Mouse (Mus musculus): ENCODE results near the gene Cfap20. TPM values are rescaled to one million over a fixed set of nuclear protein-coding genes. Genes with fewer than 3 reads are reported as not detected.
A peak's percentile ranks its signal among the peaks of the same experiment; 100 is the strongest.

The Cfap20 gene
- polyA plus RNA-seq (2014; fragmentation: Nextera tagmentation; extraction: Ambion mirVana), result 128 and 142 TPM in 2 replicates

DNA sequence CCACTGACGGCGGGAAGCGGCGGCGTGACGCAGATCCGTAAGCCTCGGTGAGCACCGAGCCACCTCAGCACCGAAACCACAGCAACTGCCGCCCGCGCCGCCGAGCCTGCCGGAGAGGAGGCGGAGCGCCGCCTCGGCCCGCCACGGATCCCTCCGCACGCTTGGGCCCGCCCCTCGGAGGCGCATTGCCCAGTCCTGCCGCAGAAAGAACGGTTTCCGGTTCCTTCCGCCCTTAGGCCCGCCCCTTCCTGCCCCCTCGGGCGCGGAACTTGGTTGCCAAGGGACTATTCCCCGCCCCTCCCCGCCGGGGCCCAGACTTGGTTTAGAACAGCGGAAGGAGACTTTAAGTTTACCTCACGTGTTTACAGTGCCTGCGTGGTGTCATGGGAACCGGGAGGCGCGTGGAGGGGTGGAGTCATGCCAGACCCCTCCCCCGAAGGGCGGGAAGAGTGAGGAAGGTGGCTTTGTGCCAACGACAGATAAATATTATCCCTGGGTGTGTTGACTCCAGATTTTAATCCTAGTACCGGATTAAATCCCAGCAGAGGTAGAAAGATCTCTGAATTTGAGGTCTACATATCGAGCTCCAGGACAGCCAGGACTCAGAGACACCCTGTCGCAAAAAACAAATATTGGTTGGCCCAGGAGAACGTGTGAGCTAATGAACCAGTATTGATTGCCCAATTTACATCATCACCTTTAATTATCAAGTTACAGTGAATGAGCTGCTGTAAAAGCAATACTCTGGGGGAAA is at the start of gene Cfap20:
Gene Cfap20, minus strand, starts transcription at position 184 of the 754 bp plus-strand sequence.
- H3K27ac ChIP-seq (ENCODE audit: low read depth, low read length), result peak within 1 kb of the TSS; percentile 83
- H3K4me3 ChIP-seq (ENCODE audit: low read depth, low read length), result peak within 1 kb of the TSS; percentile 91
- H3K4me1 ChIP-seq (ENCODE audit: control insufficient read depth, insufficient read depth, low read length), result peaks cover 10% of the 10 kb centered on the region
- no peaks in the 10 kb centered on the region for H3K27me3 ChIP-seq (ENCODE audit: control insufficient read depth, insufficient read depth, low read length)
- H3K9me3 ChIP-seq (ENCODE audit: control insufficient read depth, low read length), result no peaks in the 10 kb centered on the region
- WGBS, result under 1% methylated on average over 47 of the region's 51 CpGs
- H3K9ac ChIP-seq (ENCODE audit: low read length), result peak within 1 kb of the TSS; percentile 91
- peak within 1 kb of the TSS; percentile 88 for H3K4me2 ChIP-seq (ENCODE audit: low read depth)
- DNase-seq (ENCODE audit: low spot score), result peak; percentile 100
- ATAC-seq (ENCODE audit: insufficient read depth, low FRiP score, low TSS enrichment), result peak; percentile 97
- no peaks in the 10 kb centered on the region for H3K36me3 ChIP-seq (ENCODE audit: control insufficient read depth, insufficient read depth, low read length)

DNA sequence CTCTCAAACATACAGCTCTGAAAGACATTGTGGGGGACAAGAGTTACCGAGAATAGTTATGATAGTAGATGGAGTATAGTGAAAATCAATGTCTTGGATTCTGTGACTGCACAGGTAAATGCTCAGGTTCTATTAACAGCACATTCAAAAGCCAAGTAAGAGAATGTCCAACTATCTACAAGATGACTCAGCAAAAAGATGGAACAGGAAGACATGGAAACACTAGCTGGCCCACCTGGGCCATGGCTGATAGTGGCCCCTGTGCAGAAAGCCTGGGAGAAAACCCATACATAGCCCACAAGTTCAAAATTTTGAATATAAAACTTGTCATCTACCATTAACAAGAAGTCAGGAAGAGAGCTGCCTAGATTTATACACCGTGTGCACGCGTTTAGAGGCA is 35.3 kb upstream of the Cfap20 start:
- H3K36me3 ChIP-seq (ENCODE audit: control insufficient read depth, insufficient read depth, low read length), result peaks cover 11% of the 10 kb centered on the region
- H3K9me3 ChIP-seq (ENCODE audit: control insufficient read depth, low read length), result no peaks in the 10 kb centered on the region
- no peak overlapping the region for H3K4me3 ChIP-seq (ENCODE audit: low read depth, low read length)

DNA sequence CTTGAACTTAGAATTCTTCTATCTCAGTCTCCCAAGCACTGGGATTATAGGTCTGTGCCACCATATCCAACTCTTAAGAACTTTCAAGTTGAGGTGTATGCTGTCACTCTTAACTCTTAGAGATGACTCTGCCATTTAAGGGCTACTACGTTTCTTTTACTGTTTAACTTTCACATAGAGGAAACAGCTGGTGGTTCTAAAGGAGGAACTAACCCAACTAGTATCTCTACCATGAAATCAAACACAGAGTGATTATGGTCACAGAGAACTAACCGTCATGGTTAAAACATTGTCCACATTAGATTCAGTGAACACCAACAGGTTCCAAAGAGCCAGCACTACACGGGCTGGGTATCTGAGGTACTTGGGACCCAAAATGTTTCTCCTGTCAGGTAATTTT is 34.3 kb upstream of the Cfap20 start:
- no peaks in the 10 kb centered on the region for H3K4me1 ChIP-seq (ENCODE audit: control insufficient read depth, insufficient read depth, low read length)
- H3K27ac ChIP-seq (ENCODE audit: low read depth, low read length), result no peak overlapping the region
- peaks cover 11% of the 10 kb centered on the region for H3K36me3 ChIP-seq (ENCODE audit: control insufficient read depth, insufficient read depth, low read length)
- no peak for ATAC-seq (ENCODE audit: insufficient read depth, low FRiP score, low TSS enrichment)
- H3K9me3 ChIP-seq (ENCODE audit: control insufficient read depth, low read length), result no peaks in the 10 kb centered on the region
- no peaks in the 10 kb centered on the region for H3K27me3 ChIP-seq (ENCODE audit: control insufficient read depth, insufficient read depth, low read length)
- H3K4me2 ChIP-seq (ENCODE audit: low read depth), result no peak overlapping the region
- H3K9ac ChIP-seq (ENCODE audit: low read length), result no peak overlapping the region
- DNase-seq (ENCODE audit: low spot score), result no peak
- 88% methylated on average over 3 of the region's 3 CpGs for WGBS
- no peak overlapping the region for H3K4me3 ChIP-seq (ENCODE audit: low read depth, low read length)

More for the DNA sequence above, 35.3 kb upstream of the Cfap20 start:
- Histone ChIP-seq H3K9ac (ENCODE audit: low read length) (no peak overlapping the region), H3K4me1 (ENCODE audit: control insufficient read depth, insufficient read depth, low read length) (no peaks in the 10 kb centered on the region), H3K27me3 (ENCODE audit: control insufficient read depth, insufficient read depth, low read length) (no peaks in the 10 kb centered on the region), H3K27ac (ENCODE audit: low read depth, low read length) (no peak overlapping the region), H3K4me2 (ENCODE audit: low read depth) (no peak overlapping the region)
- no peak for ATAC-seq (ENCODE audit: insufficient read depth, low FRiP score, low TSS enrichment)
- whole genome bisulfite sequencing, result 98% methylated on average over 4 of the region's 4 CpGs
- no peak for DNase-seq (ENCODE audit: low spot score)

DNA sequence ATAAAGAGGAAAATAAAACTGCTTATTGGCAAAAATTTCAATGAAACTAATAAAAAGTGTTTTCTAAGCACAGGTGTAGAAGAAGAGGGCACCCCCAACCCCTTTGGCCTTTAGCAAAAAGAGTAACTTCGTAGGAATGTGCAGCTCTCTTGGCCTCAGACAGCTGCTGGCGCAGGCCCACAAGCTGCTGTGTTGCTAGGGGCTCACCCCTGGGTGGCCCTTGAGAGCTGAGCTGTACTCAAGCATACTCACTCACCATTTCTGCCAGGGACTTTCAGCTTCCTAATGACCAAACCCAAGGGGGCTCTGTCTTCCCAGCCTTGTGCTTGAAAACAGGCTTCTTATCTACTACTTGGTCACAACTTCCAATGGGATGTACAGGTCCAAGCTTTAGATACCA is 31.9 kb upstream of the Cfap20 start:
- no peak for DNase-seq (ENCODE audit: low spot score)
- Histone ChIP-seq H3K4me1 (ENCODE audit: control insufficient read depth, insufficient read depth, low read length) (no peaks in the 10 kb centered on the region), H3K4me3 (ENCODE audit: low read depth, low read length) (no peak overlapping the region), H3K9ac (ENCODE audit: low read length) (no peak overlapping the region), H3K4me2 (ENCODE audit: low read depth) (no peak overlapping the region), H3K27me3 (ENCODE audit: control insufficient read depth, insufficient read depth, low read length) (no peaks in the 10 kb centered on the region), H3K9me3 (ENCODE audit: control insufficient read depth, low read length) (no peaks in the 10 kb centered on the region), H3K27ac (ENCODE audit: low read depth, low read length) (no peak overlapping the region), H3K36me3 (ENCODE audit: control insufficient read depth, insufficient read depth, low read length) (no peaks in the 10 kb centered on the region)
- no peak for ATAC-seq (ENCODE audit: insufficient read depth, low FRiP score, low TSS enrichment)
- WGBS, result 82% methylated on average over 2 of the region's 2 CpGs

DNA sequence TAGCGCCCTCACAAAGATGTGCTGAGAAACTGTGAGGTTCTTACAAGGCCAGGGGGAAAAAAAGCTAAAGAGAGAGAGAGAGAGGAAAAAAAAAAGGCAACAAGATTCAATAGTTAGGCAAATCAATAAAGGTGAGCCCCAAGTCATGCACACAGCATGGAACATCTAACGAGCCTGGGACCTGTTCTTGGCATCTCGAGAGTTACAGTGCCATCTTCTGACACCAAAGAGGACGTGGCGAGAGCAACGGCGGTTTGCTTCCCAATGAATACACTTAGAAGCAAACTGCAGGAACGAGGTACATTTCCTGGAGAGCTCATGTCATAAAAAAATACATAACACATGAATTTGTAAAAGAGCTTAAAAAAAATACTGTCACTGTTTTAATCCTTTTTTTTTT is 17.8 kb upstream of the Cfap20 start:
- ATAC-seq (ENCODE audit: insufficient read depth, low FRiP score, low TSS enrichment), result no peak

DNA sequence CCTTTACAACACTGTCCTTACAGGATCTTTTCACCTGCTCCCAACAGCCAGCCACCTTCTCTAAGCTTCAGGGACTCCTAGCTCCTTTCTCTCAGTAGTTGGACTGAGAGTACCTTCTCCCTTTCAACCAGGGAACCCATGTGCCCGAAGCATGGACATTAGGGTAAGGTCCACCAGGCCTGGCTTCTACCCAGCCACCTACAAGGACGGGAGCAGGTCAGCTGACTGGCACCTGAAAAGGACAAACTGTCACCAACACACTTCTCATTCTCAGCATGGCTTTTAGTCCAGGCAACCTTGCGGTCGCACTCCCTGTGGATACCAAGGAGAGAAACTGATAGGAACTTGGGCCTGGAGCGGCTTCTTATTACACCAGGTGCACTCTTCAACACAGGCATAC is 15.6 kb upstream of the Cfap20 start:
- Histone ChIP-seq H3K4me1 (ENCODE audit: control insufficient read depth, insufficient read depth, low read length) (no peaks in the 10 kb centered on the region), H3K36me3 (ENCODE audit: control insufficient read depth, insufficient read depth, low read length) (peaks cover 12% of the 10 kb centered on the region)
- no peak for ATAC-seq (ENCODE audit: insufficient read depth, low FRiP score, low TSS enrichment)

More for the DNA sequence above, 17.8 kb upstream of the Cfap20 start:
- Histone ChIP-seq H3K4me2 (ENCODE audit: low read depth) (no peak overlapping the region), H3K9me3 (ENCODE audit: control insufficient read depth, low read length) (no peaks in the 10 kb centered on the region), H3K4me1 (ENCODE audit: control insufficient read depth, insufficient read depth, low read length) (no peaks in the 10 kb centered on the region), H3K4me3 (ENCODE audit: low read depth, low read length) (no peak overlapping the region), H3K9ac (ENCODE audit: low read length) (no peak overlapping the region), H3K27ac (ENCODE audit: low read depth, low read length) (no peak overlapping the region), H3K36me3 (ENCODE audit: control insufficient read depth, insufficient read depth, low read length) (peaks cover 19% of the 10 kb centered on the region), H3K27me3 (ENCODE audit: control insufficient read depth, insufficient read depth, low read length) (no peaks in the 10 kb centered on the region)
- DNase-seq (ENCODE audit: low spot score), result no peak
- 81% methylated on average over 8 of the region's 8 CpGs for WGBS

DNA sequence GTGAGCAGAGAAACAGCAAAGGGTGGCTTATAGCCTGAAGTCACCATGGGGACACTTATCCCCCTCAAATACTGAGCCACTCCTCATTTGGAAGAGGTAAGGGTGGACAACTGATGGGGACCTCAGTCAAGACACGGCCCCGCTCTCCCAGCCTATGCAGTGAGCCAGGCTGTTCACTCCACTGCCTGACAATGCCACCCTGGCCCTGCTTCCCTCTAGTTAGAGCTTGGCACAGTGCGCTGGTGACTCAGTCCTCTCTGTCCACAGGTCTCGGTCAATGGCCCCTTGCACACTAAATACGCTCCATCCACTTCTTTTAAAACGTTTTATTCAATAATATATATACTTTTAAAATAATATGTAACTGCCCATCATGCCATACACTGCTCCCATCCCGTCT is 13.0 kb upstream of the Cfap20 start:
- Histone ChIP-seq H3K27me3 (ENCODE audit: control insufficient read depth, insufficient read depth, low read length) (no peaks in the 10 kb centered on the region), H3K36me3 (ENCODE audit: control insufficient read depth, insufficient read depth, low read length) (peaks cover 12% of the 10 kb centered on the region), H3K4me3 (ENCODE audit: low read depth, low read length) (no peak overlapping the region), H3K27ac (ENCODE audit: low read depth, low read length) (no peak overlapping the region), H3K9ac (ENCODE audit: low read length) (no peak overlapping the region), H3K9me3 (ENCODE audit: control insufficient read depth, low read length) (no peaks in the 10 kb centered on the region), H3K4me2 (ENCODE audit: low read depth) (no peak overlapping the region), H3K4me1 (ENCODE audit: control insufficient read depth, insufficient read depth, low read length) (no peaks in the 10 kb centered on the region)
- 93% methylated on average over 7 of the region's 7 CpGs for WGBS
- DNase-seq (ENCODE audit: low spot score) (no peak), ATAC-seq (ENCODE audit: insufficient read depth, low FRiP score, low TSS enrichment) (no peak)

More for the DNA sequence above, 15.6 kb upstream of the Cfap20 start:
- no peak overlapping the region for H3K9ac ChIP-seq (ENCODE audit: low read length)
- no peaks in the 10 kb centered on the region for H3K27me3 ChIP-seq (ENCODE audit: control insufficient read depth, insufficient read depth, low read length)
- H3K4me3 ChIP-seq (ENCODE audit: low read depth, low read length), result no peak overlapping the region
- DNase-seq (ENCODE audit: low spot score), result no peak
- H3K9me3 ChIP-seq (ENCODE audit: control insufficient read depth, low read length), result no peaks in the 10 kb centered on the region
- no peak overlapping the region for H3K4me2 ChIP-seq (ENCODE audit: low read depth)
- H3K27ac ChIP-seq (ENCODE audit: low read depth, low read length), result no peak overlapping the region
- 95% methylated on average over 5 of the region's 5 CpGs for WGBS

DNA sequence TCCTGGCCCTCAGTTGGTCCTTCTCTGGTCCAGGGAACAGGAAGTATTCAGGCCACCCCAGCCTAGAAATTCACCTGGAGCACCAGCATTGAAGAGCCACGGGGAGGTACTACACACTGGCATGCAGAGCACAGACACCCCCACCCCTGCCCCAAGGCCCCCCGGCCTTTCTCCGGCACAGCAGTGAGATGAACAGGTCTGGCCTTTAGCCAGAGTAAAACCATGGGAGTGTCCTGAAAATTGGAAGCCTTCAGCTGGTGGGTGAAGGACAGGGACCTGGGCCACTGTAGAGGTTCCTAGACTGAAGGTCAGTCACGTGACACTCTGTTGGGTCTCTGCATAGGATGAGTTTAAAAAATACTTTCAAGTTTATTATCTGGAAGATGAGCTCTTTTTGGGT is 10.4 kb upstream of the Cfap20 start:
- ATAC-seq (ENCODE audit: insufficient read depth, low FRiP score, low TSS enrichment) (no peak), DNase-seq (ENCODE audit: low spot score) (no peak)
- Histone ChIP-seq H3K27ac (ENCODE audit: low read depth, low read length) (no peak overlapping the region), H3K9ac (ENCODE audit: low read length) (no peak overlapping the region), H3K9me3 (ENCODE audit: control insufficient read depth, low read length) (no peaks in the 10 kb centered on the region), H3K4me2 (ENCODE audit: low read depth) (no peak overlapping the region), H3K4me3 (ENCODE audit: low read depth, low read length) (no peak overlapping the region), H3K4me1 (ENCODE audit: control insufficient read depth, insufficient read depth, low read length) (no peaks in the 10 kb centered on the region), H3K36me3 (ENCODE audit: control insufficient read depth, insufficient read depth, low read length) (peaks cover 6% of the 10 kb centered on the region), H3K27me3 (ENCODE audit: control insufficient read depth, insufficient read depth, low read length) (no peaks in the 10 kb centered on the region)
- 91% methylated on average over 4 of the region's 4 CpGs for WGBS

DNA sequence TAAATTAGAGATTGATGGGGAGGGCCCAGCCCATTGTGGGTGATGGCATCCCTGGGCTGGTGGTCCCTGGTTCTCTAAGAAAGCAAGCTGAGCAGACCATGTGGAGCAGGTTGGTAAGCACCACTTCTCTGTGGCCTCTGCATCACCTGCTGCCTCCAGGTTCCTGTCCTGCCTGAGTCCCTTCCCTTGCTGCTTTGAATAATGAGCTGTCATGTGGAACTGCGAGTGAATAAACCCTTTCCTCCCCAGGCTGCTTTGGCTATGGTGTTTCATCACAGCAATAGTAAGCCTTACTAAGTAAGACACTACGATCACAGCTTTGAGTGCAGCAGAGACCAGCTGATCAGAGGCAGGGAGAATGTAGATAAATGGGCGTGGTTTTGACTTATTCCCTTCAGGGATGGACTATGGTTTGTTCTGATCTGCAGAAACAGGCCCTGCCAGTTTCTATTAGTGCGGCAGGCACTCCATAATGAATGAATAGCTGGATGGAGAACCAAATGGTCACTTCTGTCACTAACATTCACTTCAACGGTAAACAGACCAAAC is 6.9 kb upstream of the Cfap20 start:
- Histone ChIP-seq H3K4me1 (ENCODE audit: control insufficient read depth, insufficient read depth, low read length) (no peaks in the 10 kb centered on the region), H3K27me3 (ENCODE audit: control insufficient read depth, insufficient read depth, low read length) (no peaks in the 10 kb centered on the region), H3K4me2 (ENCODE audit: low read depth) (no peak overlapping the region), H3K9ac (ENCODE audit: low read length) (no peak overlapping the region), H3K9me3 (ENCODE audit: control insufficient read depth, low read length) (no peaks in the 10 kb centered on the region), H3K36me3 (ENCODE audit: control insufficient read depth, insufficient read depth, low read length) (no peaks in the 10 kb centered on the region), H3K4me3 (ENCODE audit: low read depth, low read length) (no peak overlapping the region), H3K27ac (ENCODE audit: low read depth, low read length) (no peak overlapping the region)
- 60% methylated on average over 5 of the region's 5 CpGs for WGBS
- DNase-seq (ENCODE audit: low spot score), result no peak
- no peak for ATAC-seq (ENCODE audit: insufficient read depth, low FRiP score, low TSS enrichment)
